Mouse (Mus musculus) forebrain, embryonic 16.5 days (tissue): Measurements from ENCODE around the gene Ppp1r14a. TPM values are rescaled to one million over a fixed set of nuclear protein-coding genes. Genes with fewer than 3 reads are reported as not detected.

Source experiments
- ATAC-seq: fragments of 200-750 bp; cut with Nextera tagmentation; 2 replicates; pipeline ENCODE4 v1.8.0; 2017; ENCODE audit warnings: mild to moderate bottlenecking, moderate library complexity
- H3K27ac ChIP-seq: fragments of 300-500 bp; sonication (generic); 2 replicates; pipeline ENCODE4 v1.5.1; 2014; ENCODE audit warnings: low read length, control low read depth
- H3K27me3 ChIP-seq: fragments of 300-500 bp; sonication (generic); replicated peaks from 2 replicates; pipeline ENCODE4 v1.6.1; 2014; ENCODE audit warnings: low read length; ENCODE audit not compliant: control insufficient read depth, insufficient read depth
- H3K36me3 ChIP-seq: fragments of 300-500 bp; sonication (generic); 2 replicates; pipeline ENCODE4 v1.6.1; 2014; ENCODE audit not compliant: control insufficient read depth, insufficient read depth
- H3K4me1 ChIP-seq: fragments of 300-500 bp; sonication (generic); replicated peaks from 2 replicates; pipeline ENCODE4 v1.6.1; 2014; ENCODE audit warnings: low read length; ENCODE audit not compliant: control insufficient read depth, insufficient read depth
- H3K4me2 ChIP-seq: fragments of 300-500 bp; sonication (generic); 2 replicates; pipeline ENCODE4 v1.6.1; 2014; ENCODE audit warnings: mild to moderate bottlenecking, low read length, control low read depth
- H3K4me3 ChIP-seq: fragments of 300-500 bp; sonication (generic); replicated peaks from 2 replicates; pipeline ENCODE4 v1.5.1; 2014; ENCODE audit warnings: mild to moderate bottlenecking, low read length, control low read depth
- H3K9ac ChIP-seq: fragments of 300-500 bp; sonication (generic); replicated peaks from 2 replicates; pipeline ENCODE4 v1.6.1; 2014; ENCODE audit warnings: low read depth, low read length, control low read depth
- H3K9me3 ChIP-seq: fragments of 300-500 bp; sonication (generic); 2 replicates; pipeline ENCODE4 v1.6.1; 2016; ENCODE audit warnings: low read length; ENCODE audit not compliant: control insufficient read depth
- WGBS: fragments of 180-500 bp; shearing (Covaris S2); extraction: QIAGEN DNeasy Blood & Tissue Kit; methylation state at CpG from one replicate; pipeline ENCODE4 v1.1.7; 2014; 5-methylcytosine and 5-hydroxymethylcytosine counted together
- polyA plus RNA-seq: library from polyadenylated mRNA; unstranded; fragments of >200 nt; fragmentation: Nextera tagmentation; extraction: Ambion mirVana; gene quantifications from 2 replicates; pipeline ENCODE4 v1.2.1, GENCODE M21; 2015

The Ppp1r14a gene
- polyA plus RNA-seq, 1 experiment from 2014 or later: 4.3 TPM

- 47% methylated on average over 5 of the region's 5 CpGs for WGBS
- Histone ChIP-seq H3K4me1 (no peaks in the 10 kb centered on the region), H3K4me2 (no peak overlapping the region), H3K27me3 (no peaks in the 10 kb centered on the region), H3K27ac (no peak overlapping the region), H3K9ac (no peak overlapping the region), H3K4me3 (no peak overlapping the region), H3K36me3 (no peaks in the 10 kb centered on the region), H3K9me3 (no peaks in the 10 kb centered on the region)
- ATAC-seq: no peak
Observed at GRCm38 (mm10) chr7:29253842-29254241, 35.3 kb upstream of the Ppp1r14a start.

- Histone ChIP-seq H3K9me3 (no peaks in the 10 kb centered on the region), H3K4me1 (peaks cover 4% of the 10 kb centered on the region; the same call in 1 of the 2 replicates), H3K4me3 (no peak overlapping the region), H3K4me2 (no peak overlapping the region), H3K27me3 (no peaks in the 10 kb centered on the region), H3K36me3 (no peaks in the 10 kb centered on the region), H3K9ac (no peak overlapping the region), H3K27ac (no peak overlapping the region)
- 84% methylated on average over 4 of the region's 4 CpGs for WGBS
- no peak for ATAC-seq
Observed at GRCm38 (mm10) chr7:29255875-29256274, 33.2 kb upstream of the Ppp1r14a start.

GRCm38 (mm10) chr7:29257368-29257767 is 31.7 kb upstream of the Ppp1r14a start:
- Histone ChIP-seq H3K4me3 (no peak overlapping the region), H3K9me3 (no peaks in the 10 kb centered on the region), H3K27me3 (no peaks in the 10 kb centered on the region), H3K4me1 (peaks cover 4% of the 10 kb centered on the region; the same call in 1 of the 2 replicates), H3K27ac (no peak overlapping the region), H3K9ac (no peak overlapping the region), H3K4me2 (no peak overlapping the region), H3K36me3 (no peaks in the 10 kb centered on the region)
- WGBS: 69% methylated on average over 1 of the region's 1 CpGs
- ATAC-seq: no peak

GRCm38 (mm10) chr7:29259781-29260730 is 29.1 kb upstream of the Ppp1r14a start:
- Histone ChIP-seq H3K4me2 (no peak overlapping the region), H3K4me3 (no peak overlapping the region), H3K27me3 (no peaks in the 10 kb centered on the region), H3K36me3 (no peaks in the 10 kb centered on the region), H3K9me3 (no peaks in the 10 kb centered on the region), H3K9ac (no peak overlapping the region), H3K27ac (no peak overlapping the region), H3K4me1 (peaks cover 4% of the 10 kb centered on the region; the same call in 1 of the 2 replicates)
- 66% methylated on average over 10 of the region's 10 CpGs for WGBS
- ATAC-seq: peak; percentile 47

- Histone ChIP-seq H3K27ac (no peak overlapping the region), H3K9ac (no peak overlapping the region), H3K4me1 (peaks cover 4% of the 10 kb centered on the region; the same call in 1 of the 2 replicates), H3K9me3 (no peaks in the 10 kb centered on the region), H3K27me3 (no peaks in the 10 kb centered on the region), H3K36me3 (no peaks in the 10 kb centered on the region), H3K4me2 (no peak overlapping the region), H3K4me3 (no peak overlapping the region)
- WGBS: 87% methylated on average over 6 of the region's 6 CpGs
- ATAC-seq: no peak
Observed at GRCm38 (mm10) chr7:29262151-29262550, 27.0 kb upstream of the Ppp1r14a start.

GRCm38 (mm10) chr7:29263831-29264230 is 25.3 kb upstream of the Ppp1r14a start:
- Histone ChIP-seq H3K36me3 (no peaks in the 10 kb centered on the region), H3K27me3 (no peaks in the 10 kb centered on the region), H3K4me2 (no peak overlapping the region), H3K4me1 (peaks cover 4% of the 10 kb centered on the region; the same call in 1 of the 2 replicates), H3K9ac (no peak overlapping the region), H3K4me3 (no peak overlapping the region), H3K27ac (no peak overlapping the region), H3K9me3 (no peaks in the 10 kb centered on the region)
- WGBS: 88% methylated on average over 3 of the region's 3 CpGs
- no peak for ATAC-seq

- H3K4me3 ChIP-seq: no peak overlapping the region
- no peaks in the 10 kb centered on the region for H3K9me3 ChIP-seq
- no peak overlapping the region for H3K9ac ChIP-seq
- no peak overlapping the region for H3K4me2 ChIP-seq
- ATAC-seq: no peak
- H3K27ac ChIP-seq: no peak overlapping the region
- 82% methylated on average over 7 of the region's 7 CpGs for WGBS
- no peaks in the 10 kb centered on the region for H3K36me3 ChIP-seq
- H3K4me1 ChIP-seq: 0 out of 2 replicates have a peak, but pooled peaks cover under 1% of the 10 kb centered on the region
- H3K27me3 ChIP-seq: no peaks in the 10 kb centered on the region
Observed at GRCm38 (mm10) chr7:29265636-29266035, 23.5 kb upstream of the Ppp1r14a start.

- Histone ChIP-seq H3K27me3 (no peaks in the 10 kb centered on the region), H3K4me3 (no peak overlapping the region), H3K4me2 (no peak overlapping the region), H3K4me1 (peaks cover 9% of the 10 kb centered on the region; the same call in 1 of the 2 replicates), H3K9ac (no peak overlapping the region), H3K36me3 (no peaks in the 10 kb centered on the region), H3K27ac (no peak overlapping the region), H3K9me3 (no peaks in the 10 kb centered on the region)
- 56% methylated on average over 4 of the region's 4 CpGs for WGBS
- ATAC-seq: no peak
Observed at GRCm38 (mm10) chr7:29266931-29267330, 22.2 kb upstream of the Ppp1r14a start.

- Histone ChIP-seq H3K36me3 (no peaks in the 10 kb centered on the region), H3K27ac (no peak overlapping the region)
- 90% methylated on average over 4 of the region's 4 CpGs for WGBS
Observed at GRCm38 (mm10) chr7:29270445-29270844, 18.7 kb upstream of the Ppp1r14a start.

More at GRCm38 (mm10) chr7:29270445-29270844, 18.7 kb upstream of the Ppp1r14a start:
- Histone ChIP-seq H3K27me3 (no peaks in the 10 kb centered on the region), H3K4me3 (no peak overlapping the region), H3K9me3 (no peaks in the 10 kb centered on the region), H3K4me2 (no peak overlapping the region), H3K4me1 (peaks cover 12% of the 10 kb centered on the region; the same call in 1 of the 2 replicates), H3K9ac (no peak overlapping the region)
- ATAC-seq: no peak
